Mouse (Mus musculus) duodenum, adult 2 months (tissue): ENCODE measurements around the gene Nek10. TPM values are rescaled to one million over a fixed set of nuclear protein-coding genes. Genes with fewer than 3 reads are reported as not detected.

Experiments
- polyA plus RNA-seq: library from polyadenylated mRNA; depleted of rRNA; stranded (reverse); fragments of >200 nt; gene quantifications from 2 replicates; pipeline ENCODE4 v1.2.3, GENCODE M21; 2012; ENCODE audit warnings: low replicate concordance; rRNA removed

Gene Nek10
- 0.21 TPM in 1 of 2 replicates, not detected in the other for polyA plus RNA-seq

DNA sequence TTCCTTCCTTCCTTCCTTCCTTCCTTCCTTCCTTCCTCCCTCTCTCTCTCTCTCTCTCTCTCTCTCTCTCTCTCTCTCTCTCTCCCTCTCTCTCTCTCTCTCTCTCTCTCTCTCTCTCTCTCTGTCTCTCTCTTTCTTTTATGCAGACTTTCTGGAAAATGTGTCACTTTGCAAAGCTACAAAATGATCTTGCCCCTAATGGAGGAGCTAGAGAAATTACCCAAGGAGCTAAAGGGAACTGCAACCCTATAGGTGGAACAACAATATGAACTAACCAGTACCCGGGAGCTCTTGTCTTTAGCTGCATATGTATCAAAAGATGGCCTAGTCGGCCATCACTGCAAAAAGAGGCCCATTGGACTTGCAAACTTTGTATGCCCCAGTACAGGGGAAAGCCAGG is at the start of gene Nek10:
TSS of gene Nek10 (plus strand) at position 301 of the 400 bp plus-strand sequence.

Other genes with a start within 250 kb of the Nek10 start
- 9.5 and 142 TPM in 2 replicates for gene Slc4a7, start 101.1 kb upstream of the Nek10 start, polyA plus RNA-seq